ENCODE assay signal across 9 mouse cellular contexts in genomic region chr14:116928796-116929529, GRCm38 (mm10). TPM values are rescaled to one million over a fixed set of nuclear protein-coding genes. Genes with fewer than 3 reads are reported as not detected.
DNase-seq lines count a peak whose midpoint lies in the region; ATAC-seq and TF ChIP-seq lines count a peak whose summit lies in the region.
"Had no signal": no experiment of that assay in that cellular context is flagged by ENCODE, and none has a peak within 500 bp of the region (broad histone marks: within the 10 kb centered on the region; RNA-seq: fewer than 3 reads in every experiment).

No protein-coding gene starts in this region.

- TF ChIP-seq CTCF in stomach, postnatal 0 days (IDR thresholded peaks at IDR 0.05; ENCODE audit: low read depth) = no peak
- TF ChIP-seq CTCF in cerebellum, adult 2 months (IDR thresholded peaks at IDR 0.05; ENCODE audit: borderline replicate concordance, insufficient read depth, low read depth, low read length) = no peak

- DNase-seq in lung, postnatal 14 days = no peak
- DNase-seq in forebrain, embryonic 10.5 days (ENCODE audit: extremely low spot score, low spot score) = no peak
- DNase-seq in stomach, postnatal 0 days (ENCODE audit: low spot score) = no peak
- DNase-seq in cerebellum, adult 2 months = no peak
- DNase-seq: cerebellum, adult 9-10 months; right cerebral cortex, postnatal 14 days had no signal

- H3K27me3 ChIP-seq in lung, embryonic 15.5 days = no peaks in the 10 kb centered on the region
- no peaks in the 10 kb centered on the region for H3K27me3 ChIP-seq in forebrain, embryonic 10.5 days (ENCODE audit: poor library complexity, severe bottlenecking)
- no peaks in the 10 kb centered on the region for H3K27me3 ChIP-seq in limb, embryonic 13.5 days
- no peaks in the 10 kb centered on the region for H3K27me3 ChIP-seq in stomach, postnatal 0 days (ENCODE audit: control insufficient read depth, insufficient read depth, low read length)
- H3K27me3 ChIP-seq in cerebellum, adult 2 months (ENCODE audit: control insufficient read depth, insufficient read depth, low read length) = no peaks in the 10 kb centered on the region; the same call in 1 of the 2 replicates

- no peak overlapping the region for H3K9ac ChIP-seq in lung, embryonic 15.5 days
- no peak overlapping the region for H3K9ac ChIP-seq in limb, embryonic 13.5 days
- H3K9ac ChIP-seq in stomach, postnatal 0 days (ENCODE audit: low read length) = no peak overlapping the region

- peak overlapping the region; percentile 95 for H3K4me2 ChIP-seq in lung, embryonic 15.5 days
- H3K4me2 ChIP-seq in limb, embryonic 13.5 days (replicated peaks) = peak overlapping the region; percentile 72
- H3K4me2 ChIP-seq in stomach, postnatal 0 days (replicated peaks; ENCODE audit: low read depth) = peak overlapping the region; percentile 17; the same call in 1 of the 2 replicates

- H3K36me3 ChIP-seq in lung, embryonic 15.5 days = no peaks in the 10 kb centered on the region
- no peaks in the 10 kb centered on the region for H3K36me3 ChIP-seq in forebrain, embryonic 10.5 days (replicated peaks)
- no peaks in the 10 kb centered on the region for H3K36me3 ChIP-seq in limb, embryonic 13.5 days
- no peaks in the 10 kb centered on the region for H3K36me3 ChIP-seq in stomach, postnatal 0 days (ENCODE audit: control insufficient read depth, insufficient read depth, low read length)

- peaks cover 24% of the 10 kb centered on the region for H3K4me1 ChIP-seq in lung, embryonic 15.5 days
- peaks cover 36% of the 10 kb centered on the region for H3K4me1 ChIP-seq in forebrain, embryonic 10.5 days
- peaks cover 23% of the 10 kb centered on the region for H3K4me1 ChIP-seq in limb, embryonic 13.5 days
- H3K4me1 ChIP-seq in stomach, postnatal 0 days (replicated peaks; ENCODE audit: control insufficient read depth, insufficient read depth) = no peaks in the 10 kb centered on the region; the same call in 1 of the 2 replicates
- peaks cover 2% of the 10 kb centered on the region; the same call in 1 of the 2 replicates for H3K4me1 ChIP-seq in cerebellum, adult 2 months (ENCODE audit: control insufficient read depth, insufficient read depth, low read length)

- TF ChIP-seq EP300 in stomach, postnatal 0 days (optimal IDR thresholded peaks at IDR 0.05) = no peak

- no peak overlapping the region for H3K27ac ChIP-seq in lung, embryonic 15.5 days
- H3K27ac ChIP-seq in forebrain, embryonic 10.5 days = peak overlapping the region; percentile 100; the same call in 1 of the 2 replicates
- no peak overlapping the region for H3K27ac ChIP-seq in limb, embryonic 13.5 days
- H3K27ac ChIP-seq in stomach, postnatal 0 days (replicated peaks) = no peak overlapping the region
- H3K27ac ChIP-seq in cerebellum, adult 2 months (ENCODE audit: insufficient read depth, low read length) = no peak overlapping the region

- 0 out of 2 replicates have a peak overlapping the region, but pooled peaks have one; percentile 3 for H3K4me3 ChIP-seq in lung, embryonic 15.5 days
- peak overlapping the region; percentile 92 for H3K4me3 ChIP-seq in forebrain, embryonic 10.5 days
- peak overlapping the region; percentile 88 for H3K4me3 ChIP-seq in limb, embryonic 13.5 days
- H3K4me3 ChIP-seq in stomach, postnatal 0 days (ENCODE audit: low read depth, low read length) = no peak overlapping the region
- H3K4me3 ChIP-seq in cerebellum, adult 2 months (replicated peaks; ENCODE audit: insufficient read depth, low read depth, low read length) = no peak overlapping the region

- no peaks in the 10 kb centered on the region for H3K9me3 ChIP-seq in lung, embryonic 15.5 days
- H3K9me3 ChIP-seq in forebrain, embryonic 10.5 days = no peaks in the 10 kb centered on the region
- no peaks in the 10 kb centered on the region for H3K9me3 ChIP-seq in limb, embryonic 13.5 days
- no peaks in the 10 kb centered on the region for H3K9me3 ChIP-seq in stomach, postnatal 0 days (ENCODE audit: control insufficient read depth, low read length)

- no peak for TF ChIP-seq POLR2A in cerebellum, adult 2 months (IDR thresholded peaks at IDR 0.05; ENCODE audit: borderline replicate concordance, insufficient read depth, low read length)

- no peak for ATAC-seq in lung, embryonic 15.5 days (ENCODE audit: borderline replicate concordance, extremely low read depth, low FRiP score, low TSS enrichment)
- ATAC-seq in limb, embryonic 13.5 days (ENCODE audit: low FRiP score, low read depth) = no peak
- no peak for ATAC-seq in stomach, postnatal 0 days (ENCODE audit: low FRiP score, low TSS enrichment)
- no peak for ATAC-seq in megakaryocyte, adult 5-6 weeks (ENCODE audit: poor library complexity, severe bottlenecking)

- whole genome bisulfite sequencing in lung, embryonic 15.5 days = 32% methylated on average over 7 of the region's 7 CpGs
- WGBS in forebrain, embryonic 10.5 days = 78% methylated on average over 7 of the region's 7 CpGs
- WGBS in limb, embryonic 13.5 days = 46% methylated on average over 7 of the region's 7 CpGs
- 34% methylated on average over 7 of the region's 7 CpGs for WGBS in stomach, postnatal 0 days
- WGBS in cerebellum, adult 2 months = 33% methylated on average over 7 of the region's 7 CpGs

RNA-seq across cellular contexts. Expression of gene Gpc6, which starts 3.8 kb away (rescaled TPM):
- 28.6 and 30.8 TPM in 2 replicates for polyA plus RNA-seq in lung, embryonic 15.5 days (2015; fragmentation: Nextera tagmentation; extraction: Ambion mirVana)
- polyA plus RNA-seq in forebrain, embryonic 10.5 days (2016; fragmentation: Nextera tagmentation; extraction: Ambion mirVana) = 36.5 and 38.0 TPM in 2 replicates
- polyA plus RNA-seq in limb, embryonic 13.5 days (2015; fragmentation: Nextera tagmentation; extraction: Ambion mirVana) = 58.4 and 59.6 TPM in 2 replicates
- 11.1 and 11.4 TPM in 2 replicates for polyA plus RNA-seq in stomach, postnatal 0 days (2015; fragmentation: Nextera tagmentation; extraction: Ambion mirVana)
- 0.14 TPM in 1 of 2 replicates, not detected in the other for total RNA-seq in megakaryocyte, adult 5-6 weeks (2015)
- total RNA-seq in megakaryocyte, adult 5-6 weeks (2017) = 0.07 TPM in 1 of 2 replicates, not detected in the other
- 5.3 and 7.2 TPM in 2 replicates for polyA plus RNA-seq in cerebellum, adult 2 months (2012; rRNA removed)

Comparison
In these comparisons a context has a peak if more than half of its experiments do, and no peak if none do; other contexts are left out.
1. H3K4me2 ChIP-seq: peak in every context shown above with its lines; median percentile 95 in lung, embryonic 15.5 days; 72 in limb, embryonic 13.5 days; 17 in stomach, postnatal 0 days.
2. H3K4me3 ChIP-seq: peak in lung, embryonic 15.5 days (single experiment), forebrain, embryonic 10.5 days (single experiment) and limb, embryonic 13.5 days (single experiment); none in stomach, postnatal 0 days (single experiment) and cerebellum, adult 2 months (single experiment).